Mouse (Mus musculus) layer of hippocampus, adult 9-10 months (tissue): ENCODE results near the gene Vav1.
"Not testable (repeated sequence)": the region's sequence is repeated elsewhere in the genome, so short reads cannot be mapped to it uniquely, and the experiment has no call there.

Experiments used
- DNase-seq: peaks from one replicate; pipeline ENCODE4 v3.0.0; 2022; ENCODE audit warnings: low spot score

The Vav1 gene

DNA sequence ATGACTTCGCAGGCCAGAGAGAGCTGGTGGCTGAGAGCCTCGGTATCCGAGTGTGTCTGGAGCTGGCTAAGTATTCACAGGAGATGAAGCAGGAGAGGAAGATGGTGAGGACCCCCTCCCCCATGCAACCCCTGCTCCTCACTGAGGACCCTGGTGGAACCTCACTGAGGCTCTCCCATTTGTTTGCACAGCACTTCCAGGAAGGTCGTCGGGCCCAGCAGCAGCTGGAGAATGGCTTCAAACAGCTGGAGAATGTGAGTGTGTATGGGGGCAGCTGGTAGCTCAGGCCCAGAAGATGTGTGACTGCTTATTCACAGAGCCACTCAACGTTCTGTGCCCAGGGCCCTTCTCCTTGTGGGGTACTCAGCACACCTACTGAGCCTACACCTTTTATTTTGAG, 25.6 kb upstream of the Vav1 start:
- no peak for DNase-seq

DNA sequence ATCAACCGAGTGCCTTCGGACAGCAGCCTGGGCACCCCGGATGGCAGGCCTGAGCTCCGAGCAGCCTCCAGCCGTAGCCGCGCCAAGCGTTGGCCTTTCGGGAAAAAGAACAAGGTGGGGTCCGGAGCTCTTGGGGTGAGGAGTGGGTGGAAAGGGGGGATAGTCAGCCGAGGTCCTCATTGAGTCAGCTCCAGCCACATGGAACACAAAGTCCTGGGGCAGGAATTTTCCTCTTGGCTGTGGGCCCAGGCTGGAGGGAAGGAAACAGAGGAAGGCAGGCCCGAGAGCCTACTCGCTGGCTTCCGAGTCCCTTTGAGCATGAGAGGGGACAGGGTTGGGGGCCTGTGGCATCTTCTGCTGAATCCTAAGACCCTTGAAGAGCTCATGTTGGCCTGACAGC, 23.5 kb upstream of the Vav1 start:
- no peak for DNase-seq

DNA sequence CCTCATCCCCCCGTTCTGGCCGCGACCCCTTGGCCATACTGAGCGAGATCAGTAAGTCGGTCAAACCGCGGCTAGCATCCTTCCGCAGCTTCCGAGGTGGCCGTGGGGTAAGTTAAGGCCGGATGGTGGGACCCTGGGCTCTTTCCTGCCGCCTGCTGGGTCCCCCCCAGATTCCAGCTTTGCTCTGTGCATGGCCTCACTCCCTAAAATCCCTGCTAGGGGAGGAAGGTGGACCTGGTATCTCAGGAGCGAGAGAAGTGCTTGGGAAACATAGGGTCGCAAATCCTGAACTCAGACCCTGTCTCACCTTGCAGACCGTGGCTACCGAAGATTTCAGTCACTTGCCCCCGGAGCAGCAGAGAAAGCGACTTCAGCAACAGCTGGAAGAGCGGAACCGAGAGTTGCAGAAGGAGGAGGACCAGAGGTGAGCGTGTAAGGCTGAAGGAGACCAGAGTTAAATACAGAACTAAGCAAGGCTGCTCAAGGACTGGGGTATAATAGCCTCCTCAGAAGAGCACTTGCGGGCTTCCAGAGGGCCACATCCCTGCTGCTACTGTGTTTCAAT, 21.9 kb upstream of the Vav1 start:
- DNase-seq: no peak

DNA sequence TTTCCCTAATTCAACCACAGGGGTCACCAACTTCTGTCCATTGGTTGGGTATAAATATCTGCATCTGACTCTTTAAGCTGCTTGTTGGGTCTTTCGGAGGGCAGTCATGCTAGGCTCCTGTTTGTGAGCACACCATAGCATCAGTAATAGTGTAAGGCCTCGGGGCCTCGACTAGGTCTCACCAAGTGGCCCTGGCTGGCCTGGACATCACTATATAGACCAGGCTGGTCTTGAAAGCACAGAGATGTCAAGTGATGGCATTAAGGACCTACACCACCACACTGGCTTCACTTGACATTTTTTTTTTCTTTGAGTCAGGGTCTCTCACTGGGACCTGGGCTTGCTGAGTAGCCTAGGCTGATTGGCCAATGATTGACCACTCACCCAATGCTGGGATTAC, 20.7 kb upstream of the Vav1 start:
- DNase-seq: no peak

DNA sequence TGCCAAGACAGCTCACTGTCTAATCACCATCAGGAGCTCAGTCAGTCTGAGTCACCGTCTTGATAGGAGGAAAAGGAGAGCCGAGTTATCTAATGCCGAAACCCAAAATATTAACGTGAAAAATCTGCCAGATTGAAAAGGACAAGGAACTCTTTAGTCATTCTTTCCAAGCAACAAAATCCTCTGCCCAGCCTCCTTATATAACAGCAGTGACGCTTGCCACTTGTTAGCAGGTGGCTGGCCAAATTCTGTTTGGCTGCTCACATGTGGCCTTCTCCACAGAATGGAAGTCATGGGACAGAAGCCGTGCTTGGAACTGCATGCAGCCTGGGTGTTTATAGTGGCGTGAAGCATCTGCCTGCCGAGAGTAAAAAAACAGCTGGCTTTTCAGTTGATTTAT, 19.2 kb upstream of the Vav1 start:
- no peak for DNase-seq

DNA sequence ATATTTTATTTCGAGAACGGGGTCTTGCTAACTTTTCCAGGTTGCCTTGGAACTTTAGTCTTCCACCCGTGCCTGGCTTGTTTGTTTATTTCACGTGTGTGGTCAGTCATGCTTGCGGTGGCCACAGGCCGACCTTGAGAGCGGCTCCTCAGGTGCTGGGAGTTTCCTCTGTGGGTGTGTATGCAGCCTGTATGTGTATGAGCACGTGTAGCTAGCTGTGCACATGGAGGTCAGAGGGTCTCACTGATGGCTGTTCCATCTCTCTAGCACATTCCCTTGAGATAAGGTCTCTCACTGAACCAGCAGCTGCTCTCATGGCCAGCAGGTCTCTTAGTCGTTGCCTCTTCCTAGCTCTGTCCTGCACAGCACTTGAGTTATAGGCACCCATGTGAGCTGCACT, 18.5 kb upstream of the Vav1 start:
- no peak for DNase-seq

DNA sequence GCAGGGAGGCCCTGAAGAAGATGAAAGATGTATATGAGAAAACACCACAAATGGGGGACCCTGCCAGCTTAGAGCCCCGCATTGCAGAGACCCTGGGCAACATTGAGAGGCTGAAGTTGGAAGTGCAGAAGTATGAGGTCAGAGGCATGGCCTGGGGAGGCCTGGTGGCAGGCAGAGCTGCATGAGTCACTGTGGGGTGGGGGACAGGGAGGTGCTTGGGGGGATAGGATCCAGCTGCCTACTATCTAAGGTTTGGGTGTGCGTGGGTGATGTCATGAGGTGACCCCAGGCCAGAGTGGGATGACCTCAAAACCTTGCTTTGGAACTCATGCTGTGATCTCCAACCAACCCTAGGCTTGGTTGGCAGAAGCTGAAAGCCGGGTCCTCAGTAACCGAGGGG, 17.6 kb upstream of the Vav1 start:
- DNase-seq: no peak

DNA sequence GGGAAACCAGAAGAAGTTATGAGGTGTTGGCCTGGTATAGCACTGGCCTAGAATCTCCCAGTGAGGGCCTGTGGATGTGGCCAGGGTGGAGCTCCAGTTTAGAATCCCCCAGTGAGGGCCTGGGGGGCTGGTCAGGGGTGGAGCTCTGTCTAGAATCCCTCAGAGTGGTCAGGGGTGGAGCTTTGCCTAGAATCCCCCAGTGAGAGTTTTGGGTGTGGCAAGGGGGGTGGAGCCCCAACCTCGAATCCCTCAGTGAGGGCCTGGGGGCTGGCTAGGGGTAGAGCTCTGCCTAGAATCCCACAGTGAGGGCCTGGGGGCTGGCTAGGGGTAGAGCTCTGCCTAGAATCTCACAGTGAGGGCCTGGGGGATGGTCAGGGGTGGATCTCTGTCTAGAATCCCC, 17.1 kb upstream of the Vav1 start:
- DNase-seq: no peak

DNA sequence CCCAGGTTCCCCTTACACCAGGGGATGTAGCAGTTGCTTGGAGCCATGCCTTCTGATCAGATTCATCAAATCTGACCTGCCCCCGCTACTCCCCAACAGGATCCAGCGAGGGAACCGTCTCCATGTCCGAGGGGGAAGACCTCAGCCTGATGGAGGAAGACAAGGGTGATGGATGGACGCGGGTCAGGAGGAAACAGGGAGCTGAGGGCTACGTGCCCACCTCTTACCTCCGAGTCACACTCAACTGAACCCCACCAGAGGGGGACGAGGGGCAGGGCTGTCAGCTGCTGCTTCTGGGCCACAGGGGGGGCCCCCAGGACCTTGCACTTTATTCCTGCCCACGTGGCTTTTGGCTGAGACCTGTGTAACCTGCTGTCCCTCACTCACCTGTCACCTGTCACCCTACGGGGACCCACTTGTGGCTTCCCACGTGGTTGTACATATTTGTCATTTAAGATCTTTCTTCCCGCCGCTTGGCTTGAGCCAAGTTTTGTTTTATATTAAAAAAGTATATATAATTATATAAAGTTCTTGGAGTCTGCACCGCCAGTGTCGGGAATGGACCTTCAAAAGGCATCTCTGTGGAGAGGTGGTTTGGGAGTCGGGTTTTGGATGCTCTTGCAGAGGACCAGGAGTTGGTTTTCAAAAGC, 15.9 kb upstream of the Vav1 start:
- no peak for DNase-seq

DNA sequence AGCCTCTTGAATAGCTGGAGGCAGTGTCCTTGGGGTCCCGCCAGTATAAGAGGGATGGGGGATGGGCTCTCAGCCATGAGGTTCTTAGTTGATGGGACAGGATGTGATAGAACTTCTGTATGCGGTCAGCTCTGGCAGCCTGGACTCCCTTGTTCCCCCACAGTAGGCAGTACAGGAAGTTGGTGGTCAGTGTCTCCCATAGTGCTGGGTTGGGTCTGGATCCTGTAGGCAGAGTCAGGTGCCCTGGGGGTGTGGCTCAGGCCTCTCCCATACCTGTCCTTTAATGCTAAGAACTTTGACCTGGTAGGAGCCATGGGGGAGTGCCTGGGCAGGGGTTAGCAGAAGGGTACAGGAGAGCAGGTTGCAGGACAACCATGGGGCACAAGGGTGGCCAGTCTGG, 14.7 kb upstream of the Vav1 start:
- DNase-seq: no peak

DNA sequence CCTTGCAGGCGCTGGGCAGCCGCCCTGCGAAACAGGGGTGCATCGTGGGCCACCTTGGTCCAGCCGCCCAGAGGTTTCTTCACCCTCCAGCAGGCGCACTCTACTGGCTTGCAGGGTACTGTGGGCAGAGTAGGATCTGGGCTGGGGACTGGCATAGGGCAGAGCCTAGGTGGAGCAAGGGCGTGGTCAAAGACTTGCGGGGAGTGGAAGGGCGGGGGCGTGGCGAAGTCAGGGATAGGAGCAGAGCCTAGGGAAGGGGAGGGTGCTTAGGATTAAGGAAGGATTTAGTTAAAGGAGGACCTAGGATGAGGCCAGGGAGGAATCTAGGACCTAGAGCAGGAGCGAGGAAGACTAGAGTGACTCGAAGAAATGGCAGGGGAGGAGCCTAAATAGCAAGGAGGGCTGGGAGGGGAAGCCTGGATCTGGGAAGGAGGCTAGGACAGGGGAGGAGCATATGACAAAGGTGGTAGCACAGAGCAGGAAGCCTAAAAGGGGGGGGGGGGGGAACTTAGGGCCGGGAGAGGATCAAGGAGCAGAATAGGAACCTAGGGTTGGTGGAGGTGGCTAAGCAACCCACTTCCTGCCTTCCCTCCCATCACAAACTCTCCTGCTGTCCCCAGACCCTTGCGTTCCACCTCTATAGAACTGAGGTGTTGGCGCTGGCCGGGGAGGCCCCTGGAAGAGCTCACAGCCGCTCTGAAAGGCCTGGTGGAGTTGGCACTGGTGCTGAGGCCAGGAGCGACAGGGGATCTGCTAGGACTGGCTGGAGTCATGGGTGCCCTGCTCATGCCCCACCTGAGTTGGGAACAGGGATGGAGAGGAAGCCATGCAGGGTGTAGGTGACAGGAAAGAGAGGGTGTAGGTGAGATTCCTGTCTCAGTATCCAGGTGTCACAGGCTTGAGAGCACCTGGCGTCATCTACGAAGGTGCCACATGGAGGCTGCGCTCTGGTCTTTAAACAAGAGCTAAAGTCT, 13.6 kb upstream of the Vav1 start:
- DNase-seq: no peak

DNA sequence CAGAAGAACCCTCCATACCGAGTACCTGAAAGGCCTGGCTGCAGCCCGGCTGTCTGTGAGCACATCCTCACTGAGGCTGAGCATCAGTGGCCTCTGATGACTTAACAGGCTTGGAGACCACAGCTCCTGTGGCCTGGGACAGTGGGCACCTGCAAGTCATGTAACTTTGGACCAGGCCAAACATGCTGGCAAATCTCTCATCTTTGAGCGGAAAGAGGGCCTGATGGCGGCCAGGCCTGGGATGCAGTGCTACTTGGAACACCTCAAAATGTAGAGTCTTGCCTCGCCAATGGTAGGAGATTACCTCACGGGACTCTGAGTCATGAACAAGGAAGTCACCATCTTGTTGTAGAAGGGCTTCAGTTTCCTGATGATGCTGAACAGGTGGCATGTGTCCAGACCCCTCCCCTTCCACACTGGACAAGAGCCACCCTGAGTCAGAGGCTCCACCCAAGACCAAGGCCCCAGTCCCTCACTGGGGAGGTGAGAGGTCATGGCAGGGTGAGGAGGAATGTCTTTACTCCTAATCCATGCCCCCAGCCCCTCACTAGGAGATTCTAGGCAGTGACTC, 11.3 kb upstream of the Vav1 start:
- no peak for DNase-seq

DNA sequence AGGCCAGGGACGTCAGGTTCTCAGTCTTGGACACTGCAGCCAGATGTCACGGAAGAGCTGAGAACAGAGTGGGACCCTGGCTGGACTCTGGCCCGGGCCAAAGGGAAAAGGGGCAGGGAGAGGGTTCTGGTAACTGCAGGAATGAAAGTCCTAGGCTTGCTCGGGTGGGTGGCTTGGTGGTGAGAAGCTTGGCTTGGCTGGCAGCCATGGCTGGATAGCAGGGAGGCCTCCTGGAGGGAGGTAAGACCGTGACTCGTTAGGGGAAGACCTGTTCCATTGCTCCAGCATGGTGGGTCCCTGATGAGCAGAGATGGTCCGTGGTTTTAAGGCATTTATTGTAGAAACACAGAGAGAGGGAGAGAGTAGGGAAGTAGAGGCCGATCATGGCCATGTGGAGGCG, 7.6 kb upstream of the Vav1 start:
- DNase-seq: no peak

DNA sequence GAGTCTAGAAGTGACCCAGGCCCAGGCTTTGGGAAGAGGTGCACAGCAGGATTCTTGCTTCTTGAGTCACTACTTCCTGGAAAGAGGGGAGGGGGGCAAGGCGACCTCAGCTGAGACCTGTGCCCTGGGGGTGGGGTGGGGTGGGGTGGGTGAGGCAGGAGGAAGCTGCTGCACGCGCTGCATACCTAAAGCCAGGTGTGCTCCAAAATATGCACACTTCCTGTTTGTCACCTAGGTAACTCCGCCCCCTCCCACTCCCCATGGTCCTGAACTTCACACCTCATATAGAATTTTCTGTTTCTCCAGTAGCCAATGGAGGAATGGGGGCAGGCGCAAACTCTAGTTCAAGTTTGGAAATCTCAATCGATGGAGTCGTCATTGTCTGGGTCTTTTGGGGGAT, 5.1 kb upstream of the Vav1 start:
- no peak for DNase-seq

DNA sequence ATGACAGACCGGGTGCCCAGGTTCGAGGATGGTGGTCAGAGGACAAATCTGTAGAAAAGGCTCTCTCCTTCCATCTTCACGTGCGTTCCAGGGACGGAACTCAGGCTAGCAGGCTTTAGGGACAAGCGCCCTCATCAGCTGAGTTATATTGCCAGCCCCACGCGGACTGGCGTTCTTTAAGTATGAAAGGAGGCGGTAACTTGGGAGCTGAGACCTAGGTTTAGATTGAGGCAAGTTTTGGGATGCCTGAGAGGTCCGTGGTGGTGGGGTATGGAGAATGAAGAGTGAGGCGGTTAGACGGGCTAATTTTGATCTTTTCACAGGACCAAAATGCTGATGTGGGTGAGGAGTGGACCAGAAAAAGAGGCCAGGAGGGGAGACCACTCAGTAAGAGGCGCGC, 4.2 kb upstream of the Vav1 start:
- DNase-seq: no peak

DNA sequence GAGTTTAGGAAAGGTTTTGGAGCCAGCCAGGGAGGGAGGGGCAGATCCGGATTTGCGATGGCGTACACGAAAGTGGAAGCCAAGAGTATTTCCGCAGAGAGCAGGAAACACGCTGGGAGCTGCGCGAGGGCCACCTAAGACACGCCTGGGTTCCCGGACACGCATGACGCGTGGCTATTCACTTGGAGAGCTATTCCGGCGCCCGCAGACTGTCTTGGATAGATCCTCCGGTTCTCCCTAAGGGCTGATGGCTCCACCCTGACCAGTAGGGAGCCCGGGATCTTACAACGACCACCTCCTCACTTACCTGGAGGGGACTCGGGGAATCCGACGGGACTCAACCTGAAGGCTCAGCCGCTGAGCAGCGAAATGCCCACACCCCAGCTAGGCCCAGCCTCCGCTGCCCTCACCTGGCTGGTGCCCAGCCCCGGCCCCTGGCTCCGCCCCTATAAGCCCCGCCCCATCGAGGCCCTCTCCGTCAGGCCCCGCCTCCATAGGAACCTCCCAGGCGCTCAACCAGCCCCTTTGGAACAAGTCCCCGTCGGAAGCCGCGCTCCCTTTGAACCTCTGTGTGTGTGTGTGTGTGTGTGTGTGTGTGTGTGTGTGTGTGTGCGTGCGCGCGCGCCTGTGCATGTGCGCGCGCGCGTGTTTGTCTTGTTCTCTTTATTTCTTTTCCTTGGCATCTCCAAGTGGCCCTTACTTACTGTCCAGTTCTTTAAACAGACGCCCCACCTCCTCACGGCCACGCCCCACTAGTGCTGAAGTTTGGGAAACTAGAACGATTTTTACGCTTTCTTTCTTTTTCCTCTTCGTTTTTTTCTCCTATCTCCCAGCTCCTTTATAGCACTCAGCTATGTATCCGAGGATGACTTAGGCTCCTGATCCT, 3.5 kb upstream of the Vav1 start:
- DNase-seq: no peak

DNA sequence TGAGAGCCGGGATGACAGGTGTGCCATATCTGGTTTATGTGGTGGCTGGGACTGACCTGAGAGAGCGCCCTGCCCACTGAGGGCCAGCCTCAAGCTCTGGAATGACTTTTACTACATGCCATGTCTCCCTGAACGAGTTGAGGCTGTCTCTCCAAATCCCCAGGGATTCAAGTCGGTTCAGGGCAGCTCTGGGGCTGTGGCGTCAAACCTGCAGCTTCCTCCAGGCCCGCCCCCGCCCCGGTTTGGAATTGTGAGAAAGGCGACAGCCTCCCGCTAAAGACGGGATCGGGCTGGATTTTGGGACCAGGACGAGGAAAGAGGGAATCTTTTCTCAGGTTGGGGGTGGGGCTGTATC, 2.9 kb upstream of the Vav1 start:
- DNase-seq: no peak

DNA sequence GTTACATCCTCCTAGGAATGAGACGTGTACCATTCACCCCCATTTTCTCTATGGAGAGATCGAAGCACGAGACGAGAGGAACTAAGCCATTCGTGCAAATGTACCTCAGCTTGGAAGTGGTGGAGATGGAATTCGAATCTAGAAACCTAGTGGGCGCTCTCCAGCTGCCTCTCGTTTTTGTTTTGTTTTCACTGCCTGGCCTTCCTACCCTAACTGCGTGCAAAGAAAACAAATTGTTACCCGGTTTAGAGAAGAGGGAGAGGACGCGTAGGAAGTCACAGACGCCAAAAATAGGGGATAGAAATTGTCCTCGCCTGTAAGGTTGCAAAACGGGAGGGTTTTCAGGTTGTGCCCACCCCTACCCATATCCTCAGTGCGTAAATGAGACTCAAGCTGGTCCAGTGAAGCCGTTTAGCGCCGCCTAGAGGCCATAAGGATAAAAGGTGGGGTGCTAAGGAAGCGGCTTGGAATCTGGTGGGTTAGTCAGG, 2.2 kb upstream of the Vav1 start:
- no peak for DNase-seq

DNA sequence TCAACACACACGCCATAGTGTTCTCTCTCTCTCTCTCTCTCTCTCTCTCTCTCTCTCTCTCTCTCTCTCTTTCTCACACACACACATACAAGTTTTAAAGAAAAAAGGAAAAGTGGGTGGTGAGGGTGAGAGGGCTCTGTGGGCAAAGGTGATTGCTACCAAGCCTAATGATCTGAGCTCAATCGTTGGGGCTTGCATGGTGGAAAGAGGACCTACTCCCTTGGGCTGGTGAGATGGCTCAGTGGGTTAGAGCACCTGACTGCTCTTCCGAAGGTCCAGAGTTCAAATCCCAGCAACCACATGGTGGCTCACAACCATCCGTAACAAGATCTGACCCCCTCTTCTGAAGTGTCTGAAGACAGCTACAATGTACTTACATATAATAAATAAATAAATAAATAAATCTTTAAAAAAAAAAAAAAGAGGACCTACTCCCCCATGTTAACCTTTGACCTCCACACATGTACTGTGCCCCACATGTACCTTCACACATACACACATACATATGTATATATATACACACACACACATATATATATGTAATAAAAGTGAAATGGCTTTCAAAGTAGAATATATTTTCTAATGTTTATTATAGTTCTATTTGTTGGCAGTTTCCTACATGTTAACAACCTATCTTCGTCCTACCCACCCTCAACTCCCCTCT, 1.2 kb upstream of the Vav1 start:
- not testable (repeated sequence) for DNase-seq

DNA sequence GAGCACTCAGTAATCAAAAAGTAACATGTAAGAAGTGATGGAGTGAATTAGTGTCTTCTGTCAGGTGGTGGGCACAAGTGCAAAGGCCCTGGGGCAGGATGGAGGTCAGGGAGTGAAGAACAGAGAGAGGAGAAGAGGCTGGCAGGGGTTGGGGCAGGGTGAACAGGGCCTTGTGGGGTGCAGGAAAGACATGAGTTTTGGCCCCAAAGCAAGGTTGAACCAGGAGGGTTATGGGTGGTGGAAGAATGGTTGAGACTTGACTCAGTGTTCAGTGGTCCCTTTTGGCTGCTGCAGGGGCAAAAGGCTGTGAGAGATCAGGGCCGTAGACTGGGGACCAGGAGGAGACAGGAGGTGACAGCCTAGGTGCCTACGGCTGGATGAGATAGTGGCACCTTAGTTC, 363 bp upstream of the Vav1 start:
- no peak for DNase-seq

DNA sequence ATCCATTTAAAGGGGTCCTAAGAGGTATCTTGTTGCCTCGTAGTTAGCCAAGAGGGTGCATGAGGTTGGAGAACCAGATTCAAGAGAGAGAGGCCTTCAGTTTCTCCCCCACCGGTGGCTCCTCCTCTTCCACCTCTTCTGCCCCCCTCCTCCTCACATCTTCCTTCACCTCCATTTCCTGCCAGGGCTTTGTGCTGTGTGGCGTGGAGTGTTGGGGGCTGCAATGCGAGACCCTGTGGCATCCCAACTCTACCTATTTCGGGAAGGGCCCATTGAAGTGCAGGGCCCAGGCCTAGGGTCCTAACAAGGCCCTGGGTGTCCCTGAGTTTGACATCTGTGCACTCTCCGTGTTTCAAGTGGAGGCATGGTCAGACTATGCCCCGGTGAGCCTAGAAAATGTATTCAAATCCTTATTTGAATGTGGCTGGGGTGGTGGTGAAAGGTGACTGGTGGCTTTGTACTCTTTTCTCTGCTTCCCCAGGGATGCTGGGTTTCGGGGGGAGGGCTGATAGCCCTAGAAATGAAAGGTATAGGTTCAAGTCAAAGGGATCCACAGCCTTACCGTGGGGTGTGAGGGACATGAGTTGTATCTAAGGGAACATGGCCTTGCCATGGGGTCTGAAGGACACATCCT, 808 bp downstream of the Vav1 start:
- DNase-seq: no peak
